In the genomic region with DNA sequence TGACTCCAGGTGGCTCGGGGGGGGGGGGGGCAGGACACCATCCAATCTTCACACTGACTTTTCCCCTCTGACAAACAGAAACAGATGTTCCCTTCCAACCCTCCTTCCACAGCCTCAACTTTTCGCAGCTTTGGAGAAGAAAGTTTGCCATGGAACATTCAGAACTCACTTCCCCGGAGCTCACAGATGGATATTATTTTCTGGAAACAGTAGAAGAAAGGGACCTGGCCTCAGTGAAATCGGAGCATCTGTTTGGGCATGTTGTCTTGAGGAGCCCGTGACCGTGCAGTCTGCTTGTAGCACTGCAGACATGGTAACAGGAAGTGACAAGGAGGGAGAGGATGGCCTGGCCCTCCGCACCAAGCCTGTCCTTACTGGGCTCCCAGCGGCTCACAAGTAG, we compare ENCODE assay signal across 15 mouse cellular contexts.
DNase-seq lines count a peak whose midpoint lies in the region; ATAC-seq and TF ChIP-seq lines count a peak whose summit lies in the region.
"Had no signal": no experiment of that assay in that cellular context is flagged by ENCODE, and none has a peak within 500 bp of the region (broad histone marks: within the 10 kb centered on the region; RNA-seq: fewer than 3 reads in every experiment).

No protein-coding gene starts in this region.

- no peaks in the 10 kb centered on the region for H3K36me3 ChIP-seq in embryonic facial prominence, embryonic 14.5 days (ENCODE audit: control insufficient read depth, insufficient read depth, low read length)
- H3K36me3 ChIP-seq in kidney, embryonic 16.5 days (ENCODE audit: insufficient read depth, low read length): no peaks in the 10 kb centered on the region
- H3K36me3 ChIP-seq: G1E; midbrain, embryonic 12.5 days had no signal

- no peaks in the 10 kb centered on the region for H3K9me3 ChIP-seq in embryonic facial prominence, embryonic 14.5 days (ENCODE audit: control insufficient read depth, low read length)
- no peaks in the 10 kb centered on the region for H3K9me3 ChIP-seq in kidney, embryonic 16.5 days (ENCODE audit: low read length)
- H3K9me3 ChIP-seq: G1E; midbrain, embryonic 12.5 days had no signal

- no peak overlapping the region for H3K4me3 ChIP-seq in gastrocnemius, adult 2 months
- H3K4me3 ChIP-seq in brown adipose tissue, adult 24 weeks (ENCODE audit: insufficient read depth, low read depth, low read length): no peak overlapping the region
- no peak overlapping the region for H3K4me3 ChIP-seq in embryonic facial prominence, embryonic 14.5 days (ENCODE audit: low read depth, low read length)
- no peak overlapping the region for H3K4me3 ChIP-seq in kidney, embryonic 16.5 days (ENCODE audit: low read length)
- H3K4me3 ChIP-seq: midbrain, embryonic 12.5 days had no signal

- intact Hi-C loops in gastrocnemius, adult 2 months (cut with DNase I): no loop called here
- intact Hi-C loops in heart, postnatal 36 days (cut with DNase I): no loop called here

- DNase-seq in gastrocnemius, adult 2 months: peak; percentile 36
- no peak for DNase-seq in gastrocnemius, postnatal 4 days (ENCODE audit: low spot score in 2 of 2)
- DNase-seq in embryonic facial prominence, embryonic 14.5 days (ENCODE audit: low spot score): peak; percentile 71
- DNase-seq in heart, postnatal 36 days: peak; percentile 6 to 12
- no peak for DNase-seq in thymus, postnatal 4 days
- DNase-seq in Muller cell, postnatal 12 days (ENCODE audit: inconsistent ontology term): no peak
- DNase-seq: adrenal gland, postnatal 36 days; cerebellum, adult 11 months; kidney, adult 11 months had no signal

- no peak; the same call in 1 of the 2 replicates for ATAC-seq in embryonic facial prominence, embryonic 14.5 days (ENCODE audit: low read depth)
- ATAC-seq in kidney, embryonic 16.5 days (ENCODE audit: low FRiP score, low TSS enrichment): no peak
- ATAC-seq: lung, postnatal 0 days had no signal

- no peak overlapping the region for H3K9ac ChIP-seq in embryonic facial prominence, embryonic 14.5 days (ENCODE audit: low read depth, low read length)
- H3K9ac ChIP-seq in kidney, embryonic 16.5 days (replicated peaks; ENCODE audit: low read length): no peak overlapping the region
- H3K9ac ChIP-seq: midbrain, embryonic 12.5 days had no signal

- peak overlapping the region; percentile 66 for H3K27ac ChIP-seq in gastrocnemius, adult 2 months
- H3K27ac ChIP-seq in brown adipose tissue, adult 24 weeks (replicated peaks; ENCODE audit: low read depth, low read length): 0 out of 2 replicates have a peak overlapping the region, but pooled peaks have one; percentile 21
- peak overlapping the region; percentile 63 for H3K27ac ChIP-seq in embryonic facial prominence, embryonic 14.5 days (replicated peaks; ENCODE audit: low read depth, low read length)
- no peak overlapping the region for H3K27ac ChIP-seq in kidney, embryonic 16.5 days (ENCODE audit: low read length)
- H3K27ac ChIP-seq: midbrain, embryonic 12.5 days had no signal

- WGBS in embryonic facial prominence, embryonic 14.5 days: 24% methylated on average over 8 of the region's 8 CpGs
- 64% methylated on average over 8 of the region's 8 CpGs for WGBS in kidney, embryonic 16.5 days

- H3K4me2 ChIP-seq in embryonic facial prominence, embryonic 14.5 days (ENCODE audit: low read depth, low read length): peak overlapping the region; percentile 27; the same call in 1 of the 2 replicates
- H3K4me2 ChIP-seq in kidney, embryonic 16.5 days (replicated peaks; ENCODE audit: low read depth, low read length): no peak overlapping the region
- H3K4me2 ChIP-seq: liver, embryonic 11.5 days; midbrain, embryonic 12.5 days had no signal

- no peaks in the 10 kb centered on the region for H3K27me3 ChIP-seq in embryonic facial prominence, embryonic 14.5 days (replicated peaks; ENCODE audit: control insufficient read depth, insufficient read depth, low read length)
- H3K27me3 ChIP-seq in kidney, embryonic 16.5 days (ENCODE audit: insufficient read depth, low read length): no peaks in the 10 kb centered on the region
- H3K27me3 ChIP-seq: midbrain, embryonic 12.5 days had no signal

- H3K4me1 ChIP-seq in brown adipose tissue, adult 24 weeks (ENCODE audit: control insufficient read depth, insufficient read depth, insufficient read length, low read length): no peaks in the 10 kb centered on the region
- peaks cover 10% of the 10 kb centered on the region for H3K4me1 ChIP-seq in embryonic facial prominence, embryonic 14.5 days (ENCODE audit: control insufficient read depth, insufficient read depth, low read length)
- H3K4me1 ChIP-seq in kidney, embryonic 16.5 days (ENCODE audit: insufficient read depth, low read length): no peaks in the 10 kb centered on the region

- no peak for TF ChIP-seq CTCF in gastrocnemius, adult 2 months (IDR thresholded peaks at IDR 0.05)

Comparison
In these comparisons a context has a peak if more than half of its experiments do, and no peak if none do; other contexts are left out.
1. DNase-seq: peak in gastrocnemius, adult 2 months (single experiment), embryonic facial prominence, embryonic 14.5 days (single experiment) and heart, postnatal 36 days (2 of 2); none in gastrocnemius, postnatal 4 days (0 of 2), thymus, postnatal 4 days (single experiment) and Muller cell, postnatal 12 days (single experiment).